Mouse (Mus musculus) lung, adult 2 months (tissue): Measurements from ENCODE around the gene Trex2.

Source experiments
- CTCF ChIP-seq: fragments of 200-500 bp; IDR thresholded peaks from 2 replicates; pipeline ENCODE4 v1.5.1; 2011; ENCODE audit warnings: mild to moderate bottlenecking, low read length, control low read depth; ENCODE audit not compliant: insufficient read depth
- POLR2A ChIP-seq: fragments of 200-500 bp; IDR thresholded peaks from 2 replicates; pipeline ENCODE4 v1.6.1; 2011; ENCODE audit warnings: low read depth, mild to moderate bottlenecking, control low read depth, low read length, borderline replicate concordance; ENCODE audit errors: extremely low read depth

GRCm38 (mm10) chrX:73458877-73459392, 23.8 kb upstream of the Trex2 start, which contains the start of gene Haus7:
- TF ChIP-seq POLR2A (peak; percentile 27; the same call in 1 of the 2 replicates), CTCF (peak; percentile 69)
